Mouse (Mus musculus): Measurements from ENCODE around the gene Tmem254c. TPM values are rescaled to one million over a fixed set of nuclear protein-coding genes. Genes with fewer than 3 reads are reported as not detected.
"Not testable (repeated sequence)": the region's sequence is repeated elsewhere in the genome, so short reads cannot be mapped to it uniquely, and the experiment has no call there.

Tmem254c gene
- 17.1 and 25.8 TPM in 2 replicates for polyA plus RNA-seq (2014; fragmentation: Nextera tagmentation; extraction: Ambion mirVana)

DNA sequence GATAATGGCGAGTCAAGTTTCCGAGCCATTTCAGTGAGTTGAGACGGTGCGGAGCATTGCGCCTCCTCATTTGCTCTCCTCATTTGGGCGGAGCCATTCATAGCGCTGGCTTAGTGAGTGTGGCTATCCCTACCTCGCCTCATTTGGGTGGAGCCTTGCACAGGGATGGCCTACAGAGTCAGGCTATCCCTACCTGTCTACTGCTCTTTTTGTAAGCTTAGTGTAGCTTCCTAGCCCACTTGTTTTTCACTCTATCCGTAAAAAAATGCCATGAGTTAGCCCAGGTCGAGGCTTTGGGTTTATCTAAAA, at the start of gene Tmem254c:
Gene Tmem254c (minus strand): TSS at position 31 of the 309 bp plus-strand sequence.
- H3K27ac ChIP-seq (ENCODE audit: low read depth, low read length); H3K4me2 ChIP-seq (ENCODE audit: low read depth); H3K27me3 ChIP-seq (ENCODE audit: control insufficient read depth, insufficient read depth, low read length); H3K36me3 ChIP-seq (ENCODE audit: control insufficient read depth, insufficient read depth, low read length); H3K9me3 ChIP-seq (ENCODE audit: control insufficient read depth, low read length); H3K4me1 ChIP-seq (ENCODE audit: control insufficient read depth, insufficient read depth, low read length); H3K4me3 ChIP-seq (ENCODE audit: low read depth, low read length); H3K9ac ChIP-seq (ENCODE audit: low read length); DNase-seq (ENCODE audit: low spot score): not testable (repeated sequence)
- peak; percentile 61; the same call in 1 of the 2 replicates for ATAC-seq (ENCODE audit: insufficient read depth, low FRiP score, low TSS enrichment)
- WGBS: no CpG with 5 or more reads among the region's 10 CpGs

DNA sequence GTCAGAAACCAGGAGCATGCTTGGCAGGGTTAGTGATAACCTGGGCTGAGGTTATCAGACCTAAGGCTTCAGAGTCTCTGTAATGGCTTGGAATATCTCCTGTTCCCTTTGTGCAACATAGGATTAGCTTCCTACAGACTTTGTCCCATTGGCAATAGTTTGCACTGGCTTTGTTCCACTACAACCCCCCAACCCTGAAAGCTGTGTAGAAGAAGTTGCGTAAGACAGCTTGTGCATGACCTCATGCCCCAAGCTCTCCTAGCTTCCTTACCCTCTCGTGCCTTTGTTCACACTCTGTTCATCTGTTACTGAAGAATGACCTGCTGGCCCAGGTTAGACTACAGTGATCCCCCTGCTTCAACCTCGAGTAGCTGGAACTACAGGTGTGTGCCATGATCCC, 30.5 kb upstream of the Tmem254c start:
- not testable (repeated sequence) for H3K27ac ChIP-seq (ENCODE audit: low read depth, low read length); ATAC-seq (ENCODE audit: insufficient read depth, low FRiP score, low TSS enrichment); H3K4me3 ChIP-seq (ENCODE audit: low read depth, low read length); H3K4me1 ChIP-seq (ENCODE audit: control insufficient read depth, insufficient read depth, low read length); H3K9ac ChIP-seq (ENCODE audit: low read length); H3K36me3 ChIP-seq (ENCODE audit: control insufficient read depth, insufficient read depth, low read length); H3K27me3 ChIP-seq (ENCODE audit: control insufficient read depth, insufficient read depth, low read length); H3K4me2 ChIP-seq (ENCODE audit: low read depth); H3K9me3 ChIP-seq (ENCODE audit: control insufficient read depth, low read length); DNase-seq (ENCODE audit: low spot score)
- WGBS: no CpG with 5 or more reads among the region's 3 CpGs

- not testable (repeated sequence) for DNase-seq (ENCODE audit: low spot score); H3K4me3 ChIP-seq (ENCODE audit: low read depth, low read length); H3K4me1 ChIP-seq (ENCODE audit: control insufficient read depth, insufficient read depth, low read length); H3K27ac ChIP-seq (ENCODE audit: low read depth, low read length); ATAC-seq (ENCODE audit: insufficient read depth, low FRiP score, low TSS enrichment); H3K36me3 ChIP-seq (ENCODE audit: control insufficient read depth, insufficient read depth, low read length); H3K9me3 ChIP-seq (ENCODE audit: control insufficient read depth, low read length); H3K4me2 ChIP-seq (ENCODE audit: low read depth); H3K9ac ChIP-seq (ENCODE audit: low read length); H3K27me3 ChIP-seq (ENCODE audit: control insufficient read depth, insufficient read depth, low read length)
- no CpG with 5 or more reads among the region's 1 CpGs for WGBS
Observed at GRCm38 (mm10) chr14:26081997-26082396, 14.8 kb upstream of the Tmem254c start, which contains the start of gene Cphx3. Cphx3 (plus strand) TSS chr14:26082297.

DNA sequence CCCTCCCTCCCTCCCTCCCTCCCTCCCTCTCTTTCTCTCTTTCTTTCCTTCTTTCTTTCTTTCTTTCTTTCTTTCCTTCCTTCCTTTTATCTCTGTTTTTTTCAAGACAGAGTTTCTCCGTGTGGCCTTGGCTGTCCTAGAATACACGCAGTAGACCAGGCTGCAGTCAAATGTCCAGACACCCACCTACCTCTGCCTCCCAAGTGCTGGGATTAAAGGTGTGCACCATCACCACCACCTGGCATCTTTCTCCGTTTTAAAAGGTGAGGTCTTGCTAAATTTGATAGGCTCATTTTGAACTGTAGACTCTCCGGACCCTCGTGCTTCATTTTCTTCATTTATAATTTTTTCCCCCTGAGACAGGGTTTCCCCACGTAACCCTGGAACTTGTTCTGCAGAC, 14.1 kb upstream of the Tmem254c start, which contains the start of gene Cphx2:
Gene Cphx2 (plus strand): TSS at position 301 of the 400 bp plus-strand sequence.
- no CpG with 5 or more reads among the region's 6 CpGs for WGBS
- H3K9ac ChIP-seq (ENCODE audit: low read length); H3K36me3 ChIP-seq (ENCODE audit: control insufficient read depth, insufficient read depth, low read length); H3K4me3 ChIP-seq (ENCODE audit: low read depth, low read length); H3K27ac ChIP-seq (ENCODE audit: low read depth, low read length); H3K4me2 ChIP-seq (ENCODE audit: low read depth); H3K27me3 ChIP-seq (ENCODE audit: control insufficient read depth, insufficient read depth, low read length); ATAC-seq (ENCODE audit: insufficient read depth, low FRiP score, low TSS enrichment); H3K9me3 ChIP-seq (ENCODE audit: control insufficient read depth, low read length); DNase-seq (ENCODE audit: low spot score); H3K4me1 ChIP-seq (ENCODE audit: control insufficient read depth, insufficient read depth, low read length): not testable (repeated sequence)

DNA sequence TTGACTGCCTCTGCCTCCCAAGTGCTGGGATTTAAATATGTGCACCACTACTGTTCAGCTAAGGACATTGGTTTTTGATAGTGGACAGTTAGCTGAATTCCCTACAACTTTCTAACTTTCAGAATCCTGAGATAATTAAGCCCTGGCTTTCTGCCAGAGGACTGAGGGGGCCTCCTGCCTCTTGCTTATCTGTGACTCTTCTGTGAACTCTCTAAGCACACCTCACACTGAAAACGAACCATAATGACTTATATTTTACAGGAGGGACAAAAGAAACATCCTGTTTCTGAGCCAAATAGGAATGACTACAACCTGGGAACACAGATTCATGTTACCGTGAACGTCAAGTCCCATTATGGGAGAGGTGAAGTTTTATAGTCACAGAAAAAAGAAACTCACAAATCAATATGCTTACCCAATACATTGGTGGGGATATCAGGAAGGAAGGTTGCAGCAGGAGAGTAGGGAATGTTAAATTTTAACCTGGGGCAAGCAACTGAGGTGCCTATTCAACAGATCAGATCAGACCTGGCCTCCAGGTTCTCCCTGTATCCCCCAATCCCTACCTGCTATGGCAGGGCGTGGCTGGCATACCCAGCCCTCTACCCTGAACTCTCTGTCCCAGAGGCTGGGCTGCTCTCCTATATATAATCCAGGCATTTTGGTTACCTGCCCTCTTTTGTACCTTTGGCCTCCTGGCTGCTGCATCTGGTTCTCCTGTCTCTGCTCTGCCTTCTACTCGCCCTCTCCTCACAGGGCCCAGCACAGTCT, 9.7 kb upstream of the Tmem254c start:
- H3K4me1 ChIP-seq (ENCODE audit: control insufficient read depth, insufficient read depth, low read length); H3K4me2 ChIP-seq (ENCODE audit: low read depth); H3K36me3 ChIP-seq (ENCODE audit: control insufficient read depth, insufficient read depth, low read length); DNase-seq (ENCODE audit: low spot score); H3K9ac ChIP-seq (ENCODE audit: low read length); ATAC-seq (ENCODE audit: insufficient read depth, low FRiP score, low TSS enrichment); H3K9me3 ChIP-seq (ENCODE audit: control insufficient read depth, low read length); H3K27me3 ChIP-seq (ENCODE audit: control insufficient read depth, insufficient read depth, low read length); H3K4me3 ChIP-seq (ENCODE audit: low read depth, low read length); H3K27ac ChIP-seq (ENCODE audit: low read depth, low read length): not testable (repeated sequence)
- no CpG with 5 or more reads among the region's 5 CpGs for WGBS

DNA sequence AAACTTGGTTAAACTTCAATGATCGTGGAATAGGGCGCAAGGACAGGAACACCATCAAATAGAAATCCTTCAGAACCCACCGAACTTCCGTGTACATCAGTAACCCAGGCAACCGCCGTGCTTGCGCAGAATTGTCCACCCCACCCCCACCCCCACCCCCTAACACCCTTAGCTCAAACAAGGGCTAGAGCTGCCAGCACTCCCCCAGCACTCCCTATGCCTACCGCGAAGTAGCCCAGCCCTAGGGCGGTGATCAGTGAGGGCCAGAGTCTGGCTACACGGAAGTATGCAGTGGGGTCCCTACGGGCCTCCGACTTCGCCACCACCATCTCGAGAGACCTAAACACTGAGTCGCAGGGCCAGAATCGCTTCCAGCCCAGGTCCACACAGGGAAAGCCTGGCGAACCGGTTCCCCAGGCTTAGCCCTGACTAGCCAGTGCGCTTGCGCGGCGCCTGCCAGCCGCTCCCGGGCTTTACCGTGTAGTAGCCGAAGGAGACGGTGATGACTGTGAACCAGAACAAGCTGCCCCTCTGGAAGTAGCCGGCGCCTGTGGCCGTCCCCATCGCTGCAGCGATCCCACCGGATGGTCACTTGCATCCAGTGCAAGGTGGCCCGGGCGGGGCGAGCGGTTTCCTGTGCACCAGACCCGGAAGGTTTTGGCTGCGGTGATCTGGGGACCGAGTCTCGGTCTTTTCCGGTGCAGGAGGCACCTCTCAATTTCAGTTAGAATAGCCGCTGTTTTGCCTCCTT, 406 bp downstream of the Tmem254c start:
- not testable (repeated sequence) for H3K36me3 ChIP-seq (ENCODE audit: control insufficient read depth, insufficient read depth, low read length); H3K4me1 ChIP-seq (ENCODE audit: control insufficient read depth, insufficient read depth, low read length); H3K27ac ChIP-seq (ENCODE audit: low read depth, low read length); DNase-seq (ENCODE audit: low spot score); H3K9ac ChIP-seq (ENCODE audit: low read length); ATAC-seq (ENCODE audit: insufficient read depth, low FRiP score, low TSS enrichment); H3K27me3 ChIP-seq (ENCODE audit: control insufficient read depth, insufficient read depth, low read length); H3K4me3 ChIP-seq (ENCODE audit: low read depth, low read length); H3K9me3 ChIP-seq (ENCODE audit: control insufficient read depth, low read length); H3K4me2 ChIP-seq (ENCODE audit: low read depth)
- no CpG with 5 or more reads among the region's 44 CpGs for WGBS

- no CpG with 5 or more reads among the region's 6 CpGs for WGBS
- DNase-seq (ENCODE audit: low spot score); H3K4me1 ChIP-seq (ENCODE audit: control insufficient read depth, insufficient read depth, low read length); H3K27me3 ChIP-seq (ENCODE audit: control insufficient read depth, insufficient read depth, low read length); H3K4me2 ChIP-seq (ENCODE audit: low read depth); ATAC-seq (ENCODE audit: insufficient read depth, low FRiP score, low TSS enrichment); H3K36me3 ChIP-seq (ENCODE audit: control insufficient read depth, insufficient read depth, low read length); H3K9me3 ChIP-seq (ENCODE audit: control insufficient read depth, low read length); H3K9ac ChIP-seq (ENCODE audit: low read length); H3K4me3 ChIP-seq (ENCODE audit: low read depth, low read length); H3K27ac ChIP-seq (ENCODE audit: low read depth, low read length): not testable (repeated sequence)
Observed at GRCm38 (mm10) chr14:26059362-26059761, 7.8 kb downstream of the Tmem254c start.

DNA sequence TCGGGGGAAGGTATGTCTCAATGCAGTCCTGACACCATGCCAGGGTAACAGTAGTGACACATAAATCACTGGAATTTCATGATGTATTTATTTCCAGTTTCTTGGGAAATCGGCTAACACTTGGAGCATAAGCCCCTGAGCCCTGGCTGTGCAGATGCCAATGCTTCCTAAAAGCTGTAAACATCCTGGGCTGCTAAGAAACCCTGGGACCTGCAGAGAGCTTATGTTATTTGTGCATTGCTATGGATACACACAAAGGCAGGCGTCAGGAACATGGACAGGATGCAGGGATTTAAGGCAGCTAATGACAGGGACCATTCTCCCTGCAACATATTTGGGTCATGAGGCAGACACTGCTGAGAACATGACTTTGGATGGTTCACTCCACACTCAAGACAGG, 9.0 kb downstream of the Tmem254c start:
- no CpG with 5 or more reads among the region's 3 CpGs for WGBS
- not testable (repeated sequence) for H3K9ac ChIP-seq (ENCODE audit: low read length); H3K4me2 ChIP-seq (ENCODE audit: low read depth); H3K27me3 ChIP-seq (ENCODE audit: control insufficient read depth, insufficient read depth, low read length); H3K4me1 ChIP-seq (ENCODE audit: control insufficient read depth, insufficient read depth, low read length); H3K27ac ChIP-seq (ENCODE audit: low read depth, low read length); ATAC-seq (ENCODE audit: insufficient read depth, low FRiP score, low TSS enrichment); H3K9me3 ChIP-seq (ENCODE audit: control insufficient read depth, low read length); H3K4me3 ChIP-seq (ENCODE audit: low read depth, low read length); H3K36me3 ChIP-seq (ENCODE audit: control insufficient read depth, insufficient read depth, low read length); DNase-seq (ENCODE audit: low spot score)

DNA sequence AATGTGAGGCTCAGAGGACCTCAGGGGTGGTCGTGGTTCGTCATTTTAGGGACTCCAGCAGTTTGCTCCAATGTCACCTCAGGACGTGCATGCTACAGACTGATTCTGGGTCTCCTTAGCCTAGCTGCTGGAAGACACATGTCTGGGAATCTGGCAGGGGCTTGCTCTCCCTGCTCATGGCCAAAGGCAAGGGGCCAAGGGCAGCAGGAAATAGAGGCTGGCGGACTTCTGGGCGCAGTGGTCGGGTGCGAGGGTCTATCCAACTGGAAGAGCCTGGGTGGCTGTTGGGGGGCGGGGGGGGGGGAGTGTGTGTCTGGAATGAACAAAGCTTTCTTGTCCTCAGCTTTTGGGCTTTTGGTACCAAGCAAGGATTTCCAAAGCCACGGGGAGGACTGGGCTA, 18.4 kb downstream of the Tmem254c start:
- not testable (repeated sequence) for H3K9ac ChIP-seq (ENCODE audit: low read length); H3K4me2 ChIP-seq (ENCODE audit: low read depth); H3K4me3 ChIP-seq (ENCODE audit: low read depth, low read length); H3K27ac ChIP-seq (ENCODE audit: low read depth, low read length); H3K36me3 ChIP-seq (ENCODE audit: control insufficient read depth, insufficient read depth, low read length); DNase-seq (ENCODE audit: low spot score); ATAC-seq (ENCODE audit: insufficient read depth, low FRiP score, low TSS enrichment); H3K27me3 ChIP-seq (ENCODE audit: control insufficient read depth, insufficient read depth, low read length); H3K9me3 ChIP-seq (ENCODE audit: control insufficient read depth, low read length); H3K4me1 ChIP-seq (ENCODE audit: control insufficient read depth, insufficient read depth, low read length)
- WGBS: no CpG with 5 or more reads among the region's 9 CpGs
